Mouse (Mus musculus): ENCODE measurements around the gene Adgrg2. TPM values are rescaled to one million over a fixed set of nuclear protein-coding genes. Genes with fewer than 3 reads are reported as not detected.

The Adgrg2 gene
- 0.83 and 1.4 TPM in 2 replicates for polyA plus RNA-seq (2015; fragmentation: Nextera tagmentation; extraction: Ambion mirVana)

- H3K9me3 ChIP-seq: no peaks in the 10 kb centered on the region
- H3K27me3 ChIP-seq: peaks cover 36% of the 10 kb centered on the region
- peak; percentile 83 for ATAC-seq (ENCODE audit: low FRiP score)
- 16% methylated on average over 39 of the region's 42 CpGs for WGBS
- H3K4me3 ChIP-seq: peak within 1 kb of the TSS; percentile 50
- H3K36me3 ChIP-seq: no peaks in the 10 kb centered on the region
- H3K4me1 ChIP-seq (replicated peaks): no peaks in the 10 kb centered on the region
- H3K4me2 ChIP-seq: peak within 1 kb of the TSS; percentile 76
- peak within 1 kb of the TSS; percentile 68 for H3K9ac ChIP-seq
- H3K27ac ChIP-seq: no peak within 1 kb of the TSS
These were observed at the start of gene Adgrg2 for GRCm38 (mm10) chrX:160390464-160390956. Gene Adgrg2, plus strand, starts transcription at chrX:160390690.

GRCm38 (mm10) chrX:160350995-160351394, 39.5 kb upstream of the Adgrg2 start:
- peaks cover 27% of the 10 kb centered on the region; the same call in 1 of the 2 replicates for H3K27me3 ChIP-seq
- H3K4me3 ChIP-seq: no peak overlapping the region
- no peak for ATAC-seq (ENCODE audit: low FRiP score)
- H3K4me2 ChIP-seq: no peak overlapping the region
- WGBS: 26% methylated on average over 7 of the region's 7 CpGs
- H3K27ac ChIP-seq: no peak overlapping the region
- H3K4me1 ChIP-seq (replicated peaks): no peaks in the 10 kb centered on the region
- no peaks in the 10 kb centered on the region for H3K36me3 ChIP-seq
- no peaks in the 10 kb centered on the region for H3K9me3 ChIP-seq
- H3K9ac ChIP-seq: no peak overlapping the region

GRCm38 (mm10) chrX:160351967-160352677, 38.4 kb upstream of the Adgrg2 start:
- Histone ChIP-seq H3K27ac (no peak overlapping the region), H3K9ac (no peak overlapping the region), H3K36me3 (no peaks in the 10 kb centered on the region), H3K9me3 (no peaks in the 10 kb centered on the region), H3K4me1 (replicated peaks) (no peaks in the 10 kb centered on the region), H3K4me3 (no peak overlapping the region), H3K27me3 (peaks cover 27% of the 10 kb centered on the region; the same call in 1 of the 2 replicates), H3K4me2 (no peak overlapping the region)
- no peak for ATAC-seq (ENCODE audit: low FRiP score)
- WGBS: 40% methylated on average over 1 of the region's 1 CpGs

- Histone ChIP-seq H3K9me3 (no peaks in the 10 kb centered on the region), H3K36me3 (no peaks in the 10 kb centered on the region), H3K9ac (no peak overlapping the region), H3K4me1 (replicated peaks) (no peaks in the 10 kb centered on the region), H3K27me3 (peaks cover 17% of the 10 kb centered on the region), H3K4me3 (no peak overlapping the region), H3K27ac (no peak overlapping the region), H3K4me2 (no peak overlapping the region)
- 86% methylated on average over 6 of the region's 6 CpGs for WGBS
- no peak for ATAC-seq (ENCODE audit: low FRiP score)
These were observed 5.6 kb upstream of the Adgrg2 start for GRCm38 (mm10) chrX:160384748-160385501.

GRCm38 (mm10) chrX:160385502-160385772, 5.1 kb upstream of the Adgrg2 start:
- WGBS: 62% methylated on average over 1 of the region's 1 CpGs
- H3K36me3 ChIP-seq: no peaks in the 10 kb centered on the region
- H3K27ac ChIP-seq: no peak overlapping the region
- no peaks in the 10 kb centered on the region for H3K9me3 ChIP-seq
- H3K9ac ChIP-seq: no peak overlapping the region
- no peak for ATAC-seq (ENCODE audit: low FRiP score)
- no peak overlapping the region for H3K4me3 ChIP-seq
- no peaks in the 10 kb centered on the region for H3K4me1 ChIP-seq (replicated peaks)
- no peak overlapping the region for H3K4me2 ChIP-seq
- H3K27me3 ChIP-seq: peaks cover 22% of the 10 kb centered on the region

- Histone ChIP-seq H3K4me3 (no peak overlapping the region), H3K4me2 (no peak overlapping the region), H3K27me3 (peaks cover 4% of the 10 kb centered on the region; the same call in 1 of the 2 replicates), H3K27ac (no peak overlapping the region), H3K9ac (no peak overlapping the region), H3K4me1 (replicated peaks) (no peaks in the 10 kb centered on the region), H3K36me3 (no peaks in the 10 kb centered on the region), H3K9me3 (no peaks in the 10 kb centered on the region)
- ATAC-seq (ENCODE audit: low FRiP score): no peak
- 76% methylated on average over 4 of the region's 4 CpGs for WGBS
These were observed 22.5 kb downstream of the Adgrg2 start for GRCm38 (mm10) chrX:160412930-160413453.

- H3K4me3 ChIP-seq: no peak overlapping the region
- peaks cover 4% of the 10 kb centered on the region; the same call in 1 of the 2 replicates for H3K27me3 ChIP-seq
- no peak overlapping the region for H3K9ac ChIP-seq
- no peak overlapping the region for H3K27ac ChIP-seq
- 93% methylated on average over 7 of the region's 7 CpGs for WGBS
- no peak for ATAC-seq (ENCODE audit: low FRiP score)
- no peaks in the 10 kb centered on the region for H3K9me3 ChIP-seq
- H3K36me3 ChIP-seq: no peaks in the 10 kb centered on the region
- H3K4me2 ChIP-seq: no peak overlapping the region
- H3K4me1 ChIP-seq (replicated peaks): no peaks in the 10 kb centered on the region
These were observed 23.4 kb downstream of the Adgrg2 start for GRCm38 (mm10) chrX:160413881-160414395.

GRCm38 (mm10) chrX:160418397-160418796, 27.9 kb downstream of the Adgrg2 start:
- no peaks in the 10 kb centered on the region for H3K36me3 ChIP-seq
- H3K9ac ChIP-seq: no peak overlapping the region
- H3K4me1 ChIP-seq (replicated peaks): no peaks in the 10 kb centered on the region
- no peaks in the 10 kb centered on the region for H3K9me3 ChIP-seq
- 79% methylated on average over 7 of the region's 7 CpGs for WGBS
- H3K4me3 ChIP-seq: no peak overlapping the region
- no peak overlapping the region for H3K4me2 ChIP-seq
- H3K27me3 ChIP-seq: peaks cover 17% of the 10 kb centered on the region; the same call in 1 of the 2 replicates
- ATAC-seq (ENCODE audit: low FRiP score): no peak
- no peak overlapping the region for H3K27ac ChIP-seq

- no peak overlapping the region for H3K4me2 ChIP-seq
- no peak overlapping the region for H3K4me3 ChIP-seq
- no peaks in the 10 kb centered on the region for H3K9me3 ChIP-seq
- H3K36me3 ChIP-seq: no peaks in the 10 kb centered on the region
- H3K4me1 ChIP-seq (replicated peaks): no peaks in the 10 kb centered on the region
- 97% methylated on average over 1 of the region's 1 CpGs for WGBS
- H3K9ac ChIP-seq: no peak overlapping the region
- ATAC-seq (ENCODE audit: low FRiP score): no peak
- peaks cover 28% of the 10 kb centered on the region; the same call in 1 of the 2 replicates for H3K27me3 ChIP-seq
- no peak overlapping the region for H3K27ac ChIP-seq
These were observed 33.2 kb downstream of the Adgrg2 start for GRCm38 (mm10) chrX:160423737-160424136.

GRCm38 (mm10) chrX:160426486-160426885, 36.0 kb downstream of the Adgrg2 start:
- H3K4me1 ChIP-seq (replicated peaks): no peaks in the 10 kb centered on the region
- no peaks in the 10 kb centered on the region for H3K9me3 ChIP-seq
- ATAC-seq (ENCODE audit: low FRiP score): no peak
- no peak overlapping the region for H3K27ac ChIP-seq
- no peak overlapping the region for H3K9ac ChIP-seq
- H3K36me3 ChIP-seq: no peaks in the 10 kb centered on the region
- WGBS: 27% methylated on average over 1 of the region's 1 CpGs
- H3K4me2 ChIP-seq: no peak overlapping the region
- H3K27me3 ChIP-seq: peaks cover 18% of the 10 kb centered on the region; the same call in 1 of the 2 replicates
- no peak overlapping the region for H3K4me3 ChIP-seq

- Histone ChIP-seq H3K27ac (no peak overlapping the region), H3K4me3 (no peak overlapping the region), H3K4me2 (no peak overlapping the region), H3K9me3 (no peaks in the 10 kb centered on the region), H3K36me3 (no peaks in the 10 kb centered on the region), H3K27me3 (peaks cover 18% of the 10 kb centered on the region; the same call in 1 of the 2 replicates), H3K4me1 (replicated peaks) (no peaks in the 10 kb centered on the region), H3K9ac (no peak overlapping the region)
- 72% methylated on average over 1 of the region's 1 CpGs for WGBS
- no peak for ATAC-seq (ENCODE audit: low FRiP score)
These were observed 36.4 kb downstream of the Adgrg2 start for GRCm38 (mm10) chrX:160426930-160427329.

- Histone ChIP-seq H3K9ac (no peak overlapping the region), H3K36me3 (no peaks in the 10 kb centered on the region), H3K27me3 (peaks cover 5% of the 10 kb centered on the region; the same call in 1 of the 2 replicates), H3K4me2 (no peak overlapping the region), H3K27ac (no peak overlapping the region), H3K4me1 (replicated peaks) (no peaks in the 10 kb centered on the region), H3K9me3 (no peaks in the 10 kb centered on the region), H3K4me3 (no peak overlapping the region)
- WGBS: 87% methylated on average over 7 of the region's 7 CpGs
- ATAC-seq (ENCODE audit: low FRiP score): no peak
These were observed 41.7 kb downstream of the Adgrg2 start for GRCm38 (mm10) chrX:160432192-160432591.
